Mouse (Mus musculus) CH12.LX (cell line): ENCODE measurements around the gene Pde5a. TPM values are rescaled to one million over a fixed set of nuclear protein-coding genes. Genes with fewer than 3 reads are reported as not detected.

Experiments
- DNase-seq: peaks from one replicate; pipeline ENCODE4 v3.0.0-alpha.2; 2013; ENCODE audit errors: extremely low read depth
- H3K27ac ChIP-seq: 2 replicates; pipeline ENCODE4 v1.5.1; 2012; ENCODE audit warnings: low read depth, mild to moderate bottlenecking, control low read depth, moderate library complexity; ENCODE audit not compliant: insufficient read depth
- H3K27me3 ChIP-seq: replicated peaks from 2 replicates; pipeline ENCODE3; 2012; ENCODE audit warnings: inconsistent platforms
- H3K36me3 ChIP-seq, 2 experiments: replicated peaks in 1 of 2; 2 replicates each; pipeline versions ENCODE3 to v1.6.1; 2012; ENCODE audit warnings: inconsistent platforms in 1 of 2, low read length in 1 of 2, mild to moderate bottlenecking in 1 of 2, mixed read lengths in 1 of 2, moderate library complexity in 1 of 2; ENCODE audit not compliant: control insufficient read depth in 1 of 2, insufficient read depth in 1 of 2
- H3K4me1 ChIP-seq, 2 experiments: 2 replicates each; pipeline ENCODE4 v1.6.1; 2012; ENCODE audit warnings: inconsistent platforms in 1 of 2, moderate library complexity in 1 of 2; ENCODE audit not compliant: insufficient read depth in 2 of 2, control insufficient read depth in 1 of 2
- H3K4me2 ChIP-seq: 2 replicates; pipeline ENCODE4 v1.6.1; 2012; ENCODE audit warnings: low read depth, mild to moderate bottlenecking, control low read depth; ENCODE audit not compliant: poor library complexity, insufficient read depth, severe bottlenecking
- H3K4me3 ChIP-seq, 3 experiments: fragments of 150-350 bp in 1 of 3; sonication (generic) in 1 of 3; replicated peaks in 1 of 3; 2 replicates each; pipeline versions ENCODE3 to v1.5.1; 2011 to 2012; ENCODE audit warnings: low read depth in 2 of 3, low read length in 2 of 3, mild to moderate bottlenecking in 2 of 3, moderate library complexity in 2 of 3, control low read depth in 1 of 3, improper control_type of control experiment in 1 of 3, inconsistent platforms in 1 of 3, mixed read lengths in 1 of 3; ENCODE audit not compliant: poor library complexity in 1 of 3
- H3K79me2 ChIP-seq: replicated peaks from 2 replicates; pipeline ENCODE4 v1.6.1; 2012; ENCODE audit warnings: mild to moderate bottlenecking, moderate library complexity; ENCODE audit not compliant: control insufficient read depth, poor library complexity, insufficient read depth, severe bottlenecking; ENCODE audit errors: extremely low read depth
- H3K9ac ChIP-seq: 2 replicates; pipeline ENCODE4 v1.6.1; 2012; ENCODE audit warnings: low read depth, mild to moderate bottlenecking, control low read depth, moderate library complexity; ENCODE audit not compliant: insufficient read depth
- H3K9me3 ChIP-seq: replicated peaks from 2 replicates; pipeline ENCODE3; 2012; ENCODE audit warnings: low read length, inconsistent platforms, mixed read lengths
- BHLHE40 ChIP-seq: IDR thresholded peaks from 2 replicates; pipeline ENCODE4 v1.6.1; 2011; ENCODE audit warnings: mild to moderate bottlenecking, low read depth, low read length, improper control_type of control experiment
- CHD1 ChIP-seq: IDR thresholded peaks from 2 replicates; pipeline ENCODE4 v1.6.1; 2012; ENCODE audit warnings: low read depth, low read length, improper control_type of control experiment, inconsistent platforms
- CHD2 ChIP-seq: IDR thresholded peaks from 2 replicates; pipeline ENCODE4 v1.6.1; 2011; ENCODE audit warnings: low read length, improper control_type of control experiment
- E2F4 ChIP-seq: IDR thresholded peaks from 2 replicates; pipeline ENCODE4 v1.6.1; 2011; ENCODE audit warnings: low read depth, low read length, improper control_type of control experiment; ENCODE audit not compliant: insufficient replicate concordance
- ETS1 ChIP-seq: conservative IDR thresholded peaks from 2 replicates; pipeline ENCODE4 v1.6.1; 2012; ENCODE audit warnings: low read depth, mild to moderate bottlenecking, inconsistent platforms, low read length, improper control_type of control experiment, moderate library complexity
- HCFC1 ChIP-seq: IDR thresholded peaks from 2 replicates; pipeline ENCODE4 v1.6.1; 2012; ENCODE audit warnings: low read depth, mild to moderate bottlenecking, inconsistent platforms, low read length, improper control_type of control experiment
- IRF4 ChIP-seq: IDR thresholded peaks from 2 replicates; pipeline ENCODE4 v1.6.1; 2014; ENCODE audit warnings: low read depth, mild to moderate bottlenecking, inconsistent platforms, low read length, improper control_type of control experiment
- JUN ChIP-seq: IDR thresholded peaks from 2 replicates; pipeline ENCODE4 v1.6.1; 2011; ENCODE audit warnings: low read depth, mild to moderate bottlenecking, low read length, improper control_type of control experiment, moderate library complexity; ENCODE audit not compliant: insufficient read depth
- JUND ChIP-seq: conservative IDR thresholded peaks from 2 replicates; pipeline ENCODE4 v1.6.1; 2011; ENCODE audit warnings: low read depth, low read length, improper control_type of control experiment
- MAZ ChIP-seq: IDR thresholded peaks from 2 replicates; pipeline ENCODE4 v1.6.1; 2012; ENCODE audit warnings: low read depth, mild to moderate bottlenecking, inconsistent platforms, low read length, improper control_type of control experiment, moderate library complexity
- MEF2A ChIP-seq: IDR thresholded peaks from 2 replicates; pipeline ENCODE4 v1.6.1; 2014; ENCODE audit warnings: low read depth, mild to moderate bottlenecking, inconsistent platforms, low read length, improper control_type of control experiment, borderline replicate concordance
- MXI1 ChIP-seq: IDR thresholded peaks from 2 replicates; pipeline ENCODE4 v1.6.1; 2011; ENCODE audit warnings: mild to moderate bottlenecking, low read depth, low read length, improper control_type of control experiment
- MYC ChIP-seq: IDR thresholded peaks from 2 replicates; pipeline ENCODE4 v1.6.1; 2011; ENCODE audit warnings: low read depth, mild to moderate bottlenecking, improper control_type of control experiment, low read length
- PAX5 ChIP-seq: IDR thresholded peaks from 2 replicates; pipeline ENCODE4 v1.6.1; 2012; ENCODE audit warnings: low read length, inconsistent platforms, mixed read lengths
- POLR2A ChIP-seq: IDR thresholded peaks from 2 replicates; pipeline ENCODE4 v1.6.1; 2011; ENCODE audit warnings: low read depth, mild to moderate bottlenecking, improper control_type of control experiment, low read length
- RAD21 ChIP-seq: IDR thresholded peaks from 2 replicates; pipeline ENCODE4 v1.6.1; 2011; ENCODE audit warnings: low read depth, mild to moderate bottlenecking, low read length, improper control_type of control experiment, moderate library complexity
- SIN3A ChIP-seq: IDR thresholded peaks from 2 replicates; pipeline ENCODE4 v1.6.1; 2012; ENCODE audit warnings: low read length, improper control_type of control experiment, inconsistent platforms
- SMC3 ChIP-seq: IDR thresholded peaks from 2 replicates; pipeline ENCODE4 v1.6.1; 2011; ENCODE audit warnings: low read depth, low read length, improper control_type of control experiment
- USF2 ChIP-seq: conservative IDR thresholded peaks from 2 replicates; pipeline ENCODE4 v1.6.1; 2011; ENCODE audit warnings: low read depth, low read length, improper control_type of control experiment
- ZC3H11A ChIP-seq: IDR thresholded peaks from 2 replicates; pipeline ENCODE4 v1.6.1; 2012; ENCODE audit warnings: low read depth, mild to moderate bottlenecking, inconsistent platforms, low read length, improper control_type of control experiment
- dilution Hi-C: fragments of 300-500 bp; cut with MboI; formaldehyde crosslinking; loops from 2 replicates; pipeline ENCODE4 v1.14.3; 2020; ENCODE audit warnings: low sequenced_read_pairs; ENCODE audit not compliant: extremely low pct_unique_long_range_greater_than_20kb, extremely low pct_ligation_motif_present
- in situ Hi-C: fragments of 300-500 bp; cut with MboI; formaldehyde crosslinking; loops from 3 replicates; pipeline ENCODE4 v1.14.3; 2019; ENCODE audit warnings: low sequenced_read_pairs, low pct_ligation_motif_present, low pct_unique_long_range_greater_than_20kb, mixed read lengths
- polyA plus RNA-seq: library from polyadenylated mRNA; unstranded; fragments of >175 nt; gene quantifications from 2 replicates; pipeline ENCODE4 v1.2.1, GENCODE M21; 2012; ENCODE audit warnings: low read depth; ENCODE audit not compliant: insufficient read length
- total RNA-seq, 2 experiments: library from RNA; depleted of rRNA; stranded (reverse); fragments of 300-350 nt in 1 of 2; fragments of >200 nt in 1 of 2; gene quantifications; 2 replicates each; pipeline ENCODE4 v1.2.3; 2012 to 2014

Gene Pde5a
- total and polyA plus RNA-seq, 3 experiments: 0.60 to 1.1 (median 1.0) TPM

GRCm38 (mm10) chr3:122733806-122734205 is 5.1 kb downstream of the Pde5a start:
- in situ Hi-C loops (no loop called here), dilution Hi-C loops (no loop called here)
- Histone ChIP-seq H3K4me3 (no peak overlapping the region), H3K9ac (no peak overlapping the region), H3K27ac (no peak overlapping the region), H3K79me2 (no peaks in the 10 kb centered on the region), H3K4me1 (no peaks in the 10 kb centered on the region)
- no peak for DNase-seq
- TF ChIP-seq POLR2A: no peak
- TF ChIP-seq MXI1: no peak
- no peak for TF ChIP-seq BHLHE40
- no peak for TF ChIP-seq HCFC1
- TF ChIP-seq CHD2: no peak
- no peak for TF ChIP-seq SMC3
- no peak for TF ChIP-seq JUN
- TF ChIP-seq IRF4: no peak
- TF ChIP-seq MEF2A: no peak
- no peak for TF ChIP-seq PAX5
- no peak for TF ChIP-seq JUND
- TF ChIP-seq, all 38 proteins: peak for 0
- Histone ChIP-seq H3K4me2 (no peak overlapping the region), H3K27me3 (no peaks in the 10 kb centered on the region), H3K36me3 (no peaks in the 10 kb centered on the region), H3K9me3 (peaks cover 12% of the 10 kb centered on the region)

DNA sequence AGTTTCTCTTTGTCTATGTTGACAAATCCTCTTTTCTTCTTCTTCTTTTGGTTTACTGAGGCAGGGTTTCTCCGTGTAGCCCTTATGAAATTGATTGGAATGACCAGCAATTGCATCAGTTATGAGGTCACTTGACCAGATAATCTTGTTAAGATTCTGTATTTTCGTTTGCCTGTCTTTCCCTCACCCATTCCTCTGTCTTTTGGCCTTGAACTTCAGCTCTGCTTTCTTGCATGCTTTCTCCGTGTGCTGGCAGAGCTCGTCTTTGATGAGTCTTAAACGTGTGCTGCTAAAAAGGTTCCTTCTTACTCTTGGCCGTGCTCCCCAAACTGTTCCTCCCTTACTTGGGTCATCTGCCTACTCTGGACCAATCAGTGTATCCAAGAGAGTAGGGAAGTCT is 5.6 kb downstream of the Pde5a start:
- no peaks in the 10 kb centered on the region for H3K36me3 ChIP-seq
- H3K4me3 ChIP-seq: no peak overlapping the region
- H3K4me2 ChIP-seq: no peak overlapping the region

DNA sequence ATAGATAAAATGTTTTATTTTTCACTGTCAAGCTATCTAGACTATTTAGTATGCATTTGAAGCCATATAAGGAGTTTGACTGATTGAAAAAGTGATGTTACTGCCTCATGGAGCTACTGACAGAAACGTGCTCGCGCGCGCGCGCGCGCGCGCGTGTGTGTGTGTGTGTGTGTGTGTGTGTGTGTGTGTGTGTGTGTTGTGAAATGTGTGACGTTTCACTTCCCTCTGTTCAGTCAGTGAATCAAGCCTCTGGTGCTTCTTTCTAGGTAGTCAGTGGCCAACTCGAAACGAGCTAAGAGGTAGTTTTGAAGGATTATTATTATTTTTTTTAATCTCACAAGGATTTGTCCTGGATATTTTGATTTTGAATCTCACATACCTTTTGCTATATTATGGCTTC is 10.7 kb downstream of the Pde5a start:
- dilution Hi-C loops: no loop called here

More for the DNA sequence above, 5.6 kb downstream of the Pde5a start:
- no peak overlapping the region for H3K9ac ChIP-seq
- dilution Hi-C loops (no loop called here), in situ Hi-C loops (no loop called here)
- DNase-seq: no peak
- no peak overlapping the region for H3K27ac ChIP-seq
- no peak for TF ChIP-seq CHD1
- TF ChIP-seq E2F4: no peak
- no peak for TF ChIP-seq MAZ
- no peak for TF ChIP-seq RAD21
- TF ChIP-seq BHLHE40: no peak
- no peak for TF ChIP-seq MEF2A
- TF ChIP-seq ETS1: no peak
- no peak for TF ChIP-seq MYC
- TF ChIP-seq IRF4: no peak
- no peaks in the 10 kb centered on the region for H3K79me2 ChIP-seq
- no peaks in the 10 kb centered on the region for H3K27me3 ChIP-seq
- no peaks in the 10 kb centered on the region for H3K4me1 ChIP-seq
- H3K9me3 ChIP-seq: peaks cover 10% of the 10 kb centered on the region

More for the DNA sequence above, 10.7 kb downstream of the Pde5a start:
- Histone ChIP-seq H3K4me3 (no peak overlapping the region), H3K4me1 (no peaks in the 10 kb centered on the region), H3K9ac (no peak overlapping the region), H3K27me3 (no peaks in the 10 kb centered on the region), H3K27ac (no peak overlapping the region), H3K36me3 (no peaks in the 10 kb centered on the region), H3K79me2 (no peaks in the 10 kb centered on the region), H3K9me3 (peaks cover 7% of the 10 kb centered on the region), H3K4me2 (no peak overlapping the region)
- in situ Hi-C loops: no loop called here
- no peak for DNase-seq
- TF ChIP-seq MAZ (no peak), SMC3 (no peak), PAX5 (no peak), SIN3A (no peak), JUND (no peak), RAD21 (no peak), USF2 (no peak), ZC3H11A (no peak), BHLHE40 (no peak)
